Mouse (Mus musculus) left cerebral cortex, postnatal 4 days (tissue): ENCODE results near the gene L1cam. TPM values are rescaled to one million over a fixed set of nuclear protein-coding genes. Genes with fewer than 3 reads are reported as not detected.

Source experiments
- total RNA-seq, 2 experiments: library from RNA; stranded (reverse); gene quantifications; 2 replicates each; pipeline ENCODE4 v1.2.3; 2021

Gene L1cam
- total RNA-seq, 2 experiments from 2014 or later, result 518 to 579 TPM

Other genes starting within 250 kb of the L1cam start
- gene Pnck, start 236.0 kb downstream of the L1cam start, total RNA-seq, result 100 to 1,000 TPM; 105 to 140 TPM
- 10 to 100 TPM; 52.2 to 64.8 TPM for gene Slc6a8, start 223.0 kb downstream of the L1cam start, total RNA-seq
- gene Bcap31, start 179.9 kb downstream of the L1cam start, total RNA-seq, result 10 to 100 TPM; 62.0 to 62.1 TPM
- gene Abcd1, start 179.5 kb downstream of the L1cam start, total RNA-seq, result 10 to 100 TPM; 16.8 to 16.9 TPM
- gene Plxnb3, start 139.0 kb downstream of the L1cam start, total RNA-seq, result 1 to 10 TPM; 1.4 to 1.7 TPM
- 1 to 10 TPM; 1.0 to 1.1 TPM for gene Srpk3, start 121.7 kb downstream of the L1cam start, total RNA-seq
- gene Idh3g, start 109.2 kb downstream of the L1cam start, total RNA-seq, result 100 to 1,000 TPM; 118 to 127 TPM
- gene Ssr4, start 109.1 kb downstream of the L1cam start, total RNA-seq, result 100 to 1,000 TPM; 100 to 104 TPM
- gene Pdzd4, start 71.1 kb downstream of the L1cam start, total RNA-seq, result 100 to 1,000 TPM; 174 to 186 TPM
- not detected for gene Avpr2, start 4.0 kb downstream of the L1cam start, total RNA-seq
- gene Arhgap4, start 25.8 kb upstream of the L1cam start, total RNA-seq, result 1 to 10 TPM; 2.5 to 3.4 TPM
- 10 to 100 TPM; 66.9 to 73.6 TPM for gene Naa10, start 25.8 kb upstream of the L1cam start, total RNA-seq
- 1 to 10 TPM; 3.3 to 5.4 TPM for gene Renbp, start 34.7 kb upstream of the L1cam start, total RNA-seq
- 10 to 100 TPM; 89.1 to 93.4 TPM for gene Hcfc1, start 70.3 kb upstream of the L1cam start, total RNA-seq
- gene Irak1, start 127.8 kb upstream of the L1cam start, total RNA-seq, result 10 to 100 TPM; 45.2 to 50.7 TPM
- not detected for gene Opn1mw, start 231.4 kb upstream of the L1cam start, total RNA-seq
- gene Mecp2, start 239.3 kb upstream of the L1cam start, total RNA-seq, result 10 to 100 TPM; 81.8 to 88.9 TPM